Mouse (Mus musculus) G1E (cell line): ENCODE results near the gene Gm45623.

ENCODE experiments used
- CTCF ChIP-seq: IDR thresholded peaks from 2 replicates; pipeline ENCODE4 v1.5.1; 2012; ENCODE audit warnings: low read depth, low read length, inconsistent platforms, mixed read lengths
- GATA2 ChIP-seq: IDR thresholded peaks from 2 replicates; pipeline ENCODE4 v1.6.1; 2012; ENCODE audit warnings: low read depth, low read length, inconsistent platforms, borderline replicate concordance

DNA sequence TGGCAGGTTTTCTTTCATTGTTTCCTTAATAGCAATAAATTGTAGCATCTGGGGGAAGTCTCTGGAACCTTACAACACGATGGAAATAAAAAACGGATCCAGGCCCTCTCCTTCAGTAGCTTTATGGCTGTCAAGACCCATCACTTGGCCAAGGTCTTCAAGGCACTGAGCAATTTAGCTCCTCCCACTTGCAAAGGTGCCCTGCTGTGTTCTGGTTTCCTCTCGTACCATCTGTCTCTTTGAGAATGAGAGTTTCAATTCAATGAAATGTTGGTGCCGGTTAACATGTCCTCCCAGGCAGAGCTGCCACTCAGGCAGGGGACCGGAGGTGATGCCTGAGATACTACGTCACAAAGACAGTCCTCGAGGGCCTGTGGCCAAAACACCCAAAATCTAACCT lies 41.9 kb upstream of the Gm45623 start:
- TF ChIP-seq CTCF: no peak
- TF ChIP-seq GATA2: no peak
